Comparison of ENCODE assay signal across 8 mouse cellular contexts in the genomic region with DNA sequence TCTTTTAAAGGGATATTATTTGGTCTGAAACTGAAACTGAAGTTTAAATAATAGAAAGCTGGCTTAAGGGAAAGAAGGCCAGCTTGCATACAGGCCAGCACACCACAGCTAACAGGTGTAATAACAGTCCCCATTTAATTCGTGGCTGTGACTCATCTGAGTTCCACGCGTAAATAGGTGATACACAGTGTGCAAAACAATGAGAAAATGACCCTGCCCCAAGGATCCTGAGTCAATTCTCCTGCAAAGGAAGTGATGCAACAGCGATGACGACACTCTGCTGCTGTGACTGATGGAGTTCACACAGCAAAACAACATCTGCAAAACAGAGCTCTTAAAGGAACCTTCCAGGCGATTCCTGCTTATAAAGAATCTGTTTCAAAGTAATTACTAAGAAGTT.
DNase-seq lines count a peak whose midpoint lies in the region; ATAC-seq and TF ChIP-seq lines count a peak whose summit lies in the region.
"Had no signal": no experiment of that assay in that cellular context is flagged by ENCODE, and none has a peak within 500 bp of the region (broad histone marks: within the 10 kb centered on the region; RNA-seq: fewer than 3 reads in every experiment).

No protein-coding gene starts in this region.

- H3K9ac ChIP-seq in CH12.LX (ENCODE audit: insufficient read depth, low read depth), result no peak overlapping the region
- H3K9ac ChIP-seq in lung, postnatal 0 days (replicated peaks; ENCODE audit: low read depth), result no peak overlapping the region

- H3K27me3 ChIP-seq in CH12.LX (replicated peaks), result no peaks in the 10 kb centered on the region
- no peaks in the 10 kb centered on the region for H3K27me3 ChIP-seq in lung, postnatal 0 days (replicated peaks; ENCODE audit: insufficient read depth, low read length)

- H3K9me3 ChIP-seq in CH12.LX (replicated peaks; ENCODE audit: low read length), result no peaks in the 10 kb centered on the region
- no peaks in the 10 kb centered on the region for H3K9me3 ChIP-seq in lung, postnatal 0 days (ENCODE audit: low read length)
- H3K9me3 ChIP-seq: megakaryocyte, embryonic 14.5 days had no signal

- no peaks in the 10 kb centered on the region for H3K36me3 ChIP-seq in CH12.LX (replicated peaks in 1 of 2; ENCODE audit: control insufficient read depth in 1 of 2, insufficient read depth in 1 of 2, low read length in 1 of 2)
- H3K36me3 ChIP-seq in lung, postnatal 0 days (ENCODE audit: insufficient read depth, low read length), result no peaks in the 10 kb centered on the region

- in situ Hi-C loops in CH12.LX (cut with MboI; ENCODE audit: low pct_ligation_motif_present, low pct_unique_long_range_greater_than_20kb, low sequenced_read_pairs), result no loop called here

- peak; percentile 53 for ATAC-seq in granulocyte monocyte progenitor cell, adult 5-6 weeks (replicated peaks; ENCODE audit: poor library complexity, severe bottlenecking)
- ATAC-seq in lung, postnatal 0 days, result peak; percentile 55

- dilution Hi-C loops in CH12.LX (cut with MboI; ENCODE audit: extremely low pct_ligation_motif_present, extremely low pct_unique_long_range_greater_than_20kb, low sequenced_read_pairs), result no loop called here

- H3K4me2 ChIP-seq in CH12.LX (ENCODE audit: insufficient read depth, low read depth, poor library complexity, severe bottlenecking), result peak overlapping the region; percentile 68; the same call in 1 of the 2 replicates
- no peak overlapping the region for H3K4me2 ChIP-seq in lung, postnatal 0 days (replicated peaks; ENCODE audit: low read depth, low read length)

- H3K79me2 ChIP-seq in CH12.LX (replicated peaks; ENCODE audit: control insufficient read depth, extremely low read depth, insufficient read depth, poor library complexity, severe bottlenecking), result no peaks in the 10 kb centered on the region

- TF ChIP-seq POLR2A in CH12.LX (IDR thresholded peaks at IDR 0.05; ENCODE audit: low read depth, low read length), result no peak

- H3K4me3 ChIP-seq in CH12.LX (replicated peaks in 1 of 3; ENCODE audit: low read depth in 2 of 3, low read length in 2 of 3, poor library complexity in 1 of 3), result no peak overlapping the region
- H3K4me3 ChIP-seq in lung, postnatal 0 days (ENCODE audit: low read depth, low read length), result no peak overlapping the region
- H3K4me3 ChIP-seq: megakaryocyte, embryonic 14.5 days had no signal

- no peak overlapping the region for H3K27ac ChIP-seq in CH12.LX (ENCODE audit: insufficient read depth, low read depth)
- H3K27ac ChIP-seq in lung, postnatal 0 days (ENCODE audit: low read length), result peak overlapping the region; percentile 52

- no peak for TF ChIP-seq RAD21 in CH12.LX (IDR thresholded peaks at IDR 0.05; ENCODE audit: low read depth, low read length)

- DNase-seq in B cell, adult 2 months, result peak; percentile 9 to 21
- DNase-seq in CH12.LX (ENCODE audit: extremely low read depth), result peak; percentile 77
- peak; percentile 87 for DNase-seq in lung, postnatal 0 days (ENCODE audit: low spot score)
- no peak for DNase-seq in c-Kit-positive CD71-positive TER-119-positive erythroid progenitor cells, embryonic 14.5 days (ENCODE audit: low spot score)
- DNase-seq in thymus, postnatal 4 days, result no peak
- DNase-seq in cerebellum, postnatal 14 days, result no peak

- WGBS in lung, postnatal 0 days, result 39% methylated on average over 6 of the region's 6 CpGs

- TF ChIP-seq EP300 in CH12.LX (IDR thresholded peaks at IDR 0.05; ENCODE audit: low read length), result peak; percentile 45
- TF ChIP-seq EP300 in lung, postnatal 0 days (IDR thresholded peaks at IDR 0.05), result peak; percentile 81

- TF ChIP-seq CTCF in CH12.LX (conservative IDR thresholded peaks at IDR 0.05 in 1 of 2, IDR thresholded peaks at IDR 0.05 in 1 of 2; ENCODE audit: low read depth in 2 of 2, low read length in 2 of 2), result no peak
- no peak for TF ChIP-seq CTCF in lung, postnatal 0 days (IDR thresholded peaks at IDR 0.05)

- H3K4me1 ChIP-seq in CH12.LX (ENCODE audit: control insufficient read depth in 1 of 2, insufficient read depth in 2 of 2), result peaks cover 11 to 33% of the 10 kb centered on the region in 2 experiments
- H3K4me1 ChIP-seq in lung, postnatal 0 days (ENCODE audit: insufficient read depth, low read depth, low read length), result peaks cover 14% of the 10 kb centered on the region; the same call in 1 of the 2 replicates
- H3K4me1 ChIP-seq: megakaryocyte, embryonic 14.5 days had no signal

TF ChIP-seq in CH12.LX, 34 proteins besides CTCF, POLR2A, EP300 and RAD21:
- peak; percentile 38; the same call in 1 of the 2 replicates for TF ChIP-seq NELFE (IDR thresholded peaks at IDR 0.05; ENCODE audit: low read depth, low read length)
- TF ChIP-seq ELF1 (IDR thresholded peaks at IDR 0.05; ENCODE audit: low read depth, low read length), result no peak
- TF ChIP-seq ETS1 (conservative IDR thresholded peaks at IDR 0.05; ENCODE audit: low read depth, low read length), result peak; percentile 79
- no peak for TF ChIP-seq TBP (conservative IDR thresholded peaks at IDR 0.05; ENCODE audit: low read depth, low read length)
- no peak for TF ChIP-seq USF2 (conservative IDR thresholded peaks at IDR 0.05; ENCODE audit: low read depth, low read length)
- peak; percentile 85 for TF ChIP-seq JUND (conservative IDR thresholded peaks at IDR 0.05; ENCODE audit: low read depth, low read length)
- TF ChIP-seq ZMIZ1 (IDR thresholded peaks at IDR 0.05; ENCODE audit: low read depth, low read length), result no peak
- TF ChIP-seq CHD1 (IDR thresholded peaks at IDR 0.05; ENCODE audit: low read depth, low read length), result 0 out of 2 replicates have a peak, but pooled peaks have one; percentile 37
- TF ChIP-seq SIN3A (IDR thresholded peaks at IDR 0.05; ENCODE audit: low read length), result 0 out of 2 replicates have a peak, but pooled peaks have one; percentile 31
- peak; percentile 60 for TF ChIP-seq HCFC1 (IDR thresholded peaks at IDR 0.05; ENCODE audit: low read depth, low read length)
- TF ChIP-seq MYC (IDR thresholded peaks at IDR 0.05; ENCODE audit: low read depth, low read length), result no peak
- TF ChIP-seq MEF2A (IDR thresholded peaks at IDR 0.05; ENCODE audit: borderline replicate concordance, low read depth, low read length), result no peak
- peak; percentile 80 for TF ChIP-seq JUN (IDR thresholded peaks at IDR 0.05; ENCODE audit: insufficient read depth, low read depth, low read length)
- no peak for TF ChIP-seq PAX5 (IDR thresholded peaks at IDR 0.05; ENCODE audit: low read length)
- no peak for TF ChIP-seq ZNF384 (IDR thresholded peaks at IDR 0.05; ENCODE audit: low read depth, low read length)
- peak; percentile 63 for TF ChIP-seq IRF4 (IDR thresholded peaks at IDR 0.05; ENCODE audit: low read depth, low read length)
- TF ChIP-seq MAFK (IDR thresholded peaks at IDR 0.05; ENCODE audit: insufficient replicate concordance, low read length), result no peak
- TF ChIP-seq MAX (IDR thresholded peaks at IDR 0.05; ENCODE audit: low read length), result peak; percentile 48; the same call in 1 of the 2 replicates
- TF ChIP-seq SMC3 (IDR thresholded peaks at IDR 0.05; ENCODE audit: low read depth, low read length), result no peak
- no peak for TF ChIP-seq KAT2A (IDR thresholded peaks at IDR 0.05; ENCODE audit: insufficient replicate concordance, low read length)
- TF ChIP-seq GABPA (IDR thresholded peaks at IDR 0.05; ENCODE audit: insufficient replicate concordance, low read depth, low read length), result peak; percentile 25; the same call in 1 of the 2 replicates
- TF ChIP-seq MAZ (IDR thresholded peaks at IDR 0.05; ENCODE audit: low read depth, low read length), result no peak
- no peak for TF ChIP-seq NRF1 (IDR thresholded peaks at IDR 0.05; ENCODE audit: low read depth, low read length)

Comparison
In these comparisons a context has a peak if more than half of its experiments do, and no peak if none do; other contexts are left out.
1. DNase-seq: peak in B cell, adult 2 months (2 of 2), CH12.LX (single experiment) and lung, postnatal 0 days (single experiment); none in c-Kit-positive CD71-positive TER-119-positive erythroid progenitor cells, embryonic 14.5 days (single experiment), thymus, postnatal 4 days (single experiment) and cerebellum, postnatal 14 days (0 of 2).